Mouse (Mus musculus) spleen, postnatal 36 days (tissue): ENCODE measurements around the gene Dus2.
"Not testable (repeated sequence)": the region's sequence is repeated elsewhere in the genome, so short reads cannot be mapped to it uniquely, and the experiment has no call there.

ENCODE experiments used
- DNase-seq, 2 experiments: peaks; one replicate each; pipeline ENCODE4 v3.0.0; 2022; ENCODE audit warnings: low spot score in 2 of 2, mixed read lengths in 1 of 2

Dus2 gene

GRCm38 (mm10) chr8:105988546-105988945, 2.6 kb upstream of the Dus2 start:
- no peak for DNase-seq

- DNase-seq, result no peak
Measured at GRCm38 (mm10) chr8:105991546-105991945, 409 bp downstream of the Dus2 start.

- peak; percentile 85 to 88 for DNase-seq
Measured at GRCm38 (mm10) chr8:105992499-105992898, 1.4 kb downstream of the Dus2 start.

- DNase-seq, result no peak
Measured at GRCm38 (mm10) chr8:105993226-105993625, 2.1 kb downstream of the Dus2 start.

- DNase-seq, result peak; percentile 31 to 54
Measured at GRCm38 (mm10) chr8:105996359-105996758, 5.2 kb downstream of the Dus2 start.

GRCm38 (mm10) chr8:105998971-105999370, 7.8 kb downstream of the Dus2 start:
- DNase-seq, result no peak

- no peak for DNase-seq
Measured at GRCm38 (mm10) chr8:106001908-106002307, 10.8 kb downstream of the Dus2 start.

- no peak for DNase-seq
Measured at GRCm38 (mm10) chr8:106004538-106005207, 13.5 kb downstream of the Dus2 start.

- no peak for DNase-seq
Measured at GRCm38 (mm10) chr8:106005875-106006274, 14.7 kb downstream of the Dus2 start, which contains the start of gene Dpep2nb. TSS of gene Dpep2nb (minus strand) at chr8:106005975.

GRCm38 (mm10) chr8:106006413-106006812, 15.3 kb downstream of the Dus2 start:
- DNase-seq, result no peak

- no peak for DNase-seq
Measured at GRCm38 (mm10) chr8:106007135-106007534, 16.0 kb downstream of the Dus2 start.

- not testable (repeated sequence) for DNase-seq
Measured at GRCm38 (mm10) chr8:106007891-106008290, 16.8 kb downstream of the Dus2 start.

GRCm38 (mm10) chr8:106010748-106011642, 19.9 kb downstream of the Dus2 start:
- DNase-seq, result peak; percentile 86 to 89

- no peak for DNase-seq
Measured at GRCm38 (mm10) chr8:106011643-106011986, 20.5 kb downstream of the Dus2 start, which contains the start of gene Ddx28. TSS of gene Ddx28 (minus strand) at chr8:106011882.

GRCm38 (mm10) chr8:106012203-106012602, 21.1 kb downstream of the Dus2 start:
- DNase-seq, result not testable (repeated sequence)

- DNase-seq, result no peak
Measured at GRCm38 (mm10) chr8:106016284-106016683, 25.1 kb downstream of the Dus2 start.

GRCm38 (mm10) chr8:106017130-106017529, 26.0 kb downstream of the Dus2 start:
- peak; percentile 8 to 41 for DNase-seq

GRCm38 (mm10) chr8:106018039-106018438, 26.9 kb downstream of the Dus2 start:
- no peak for DNase-seq

- DNase-seq, result peak; percentile 67 to 79
Measured at GRCm38 (mm10) chr8:106022483-106022882, 31.3 kb downstream of the Dus2 start.

- DNase-seq, result no peak
Measured at GRCm38 (mm10) chr8:106038721-106039120, 47.6 kb downstream of the Dus2 start.

- peak in 1 of 2 experiments; percentile 48 for DNase-seq
Measured at GRCm38 (mm10) chr8:106039605-106040004, 48.5 kb downstream of the Dus2 start.

- DNase-seq, result peak; percentile 41 to 45
Measured at GRCm38 (mm10) chr8:106040218-106040617, 49.1 kb downstream of the Dus2 start.

GRCm38 (mm10) chr8:106043055-106043454, 51.9 kb downstream of the Dus2 start:
- DNase-seq, result no peak
